In the genomic region with DNA sequence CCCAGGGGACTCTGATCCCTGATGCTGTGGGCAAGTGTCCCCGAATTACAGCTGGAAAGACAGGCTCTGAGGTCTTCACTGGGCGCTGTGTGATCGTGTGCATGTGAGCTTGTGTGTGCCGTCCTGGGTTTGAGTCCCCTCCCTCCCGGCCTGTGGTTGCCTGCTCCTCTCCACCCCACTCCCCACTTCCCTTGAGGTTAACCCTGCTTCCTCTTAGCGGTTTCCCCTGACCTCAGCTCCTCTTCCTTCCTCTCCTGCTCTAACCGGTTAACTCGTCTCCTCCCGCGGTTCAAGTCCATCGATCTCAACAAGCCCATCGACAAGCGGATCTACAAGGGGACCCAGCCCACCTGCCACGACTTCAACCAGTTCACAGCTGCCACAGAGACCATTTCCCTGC, we compare ENCODE assay signal across 8 mouse cellular contexts. TPM values are rescaled to one million over a fixed set of nuclear protein-coding genes. Genes with fewer than 3 reads are reported as not detected.
DNase-seq lines count a peak whose midpoint lies in the region; ATAC-seq and TF ChIP-seq lines count a peak whose summit lies in the region.

No protein-coding gene starts in this region.

- TF ChIP-seq CTCF in gastrocnemius, adult 2 months (IDR thresholded peaks at IDR 0.05): no peak

- H3K27ac ChIP-seq in gastrocnemius, adult 2 months: no peak overlapping the region
- no peak overlapping the region for H3K27ac ChIP-seq in embryonic facial prominence, embryonic 14.5 days (replicated peaks; ENCODE audit: low read depth, low read length)
- no peak overlapping the region for H3K27ac ChIP-seq in hindbrain, embryonic 15.5 days (replicated peaks)
- peak overlapping the region; percentile 22; the same call in 1 of the 2 replicates for H3K27ac ChIP-seq in macrophage
- no peak overlapping the region for H3K27ac ChIP-seq in stomach, embryonic 16.5 days (ENCODE audit: low read length)

- peaks cover 51% of the 10 kb centered on the region for H3K36me3 ChIP-seq in embryonic facial prominence, embryonic 14.5 days (ENCODE audit: control insufficient read depth, insufficient read depth, low read length)
- H3K36me3 ChIP-seq in hindbrain, embryonic 15.5 days: peaks cover 42% of the 10 kb centered on the region
- H3K36me3 ChIP-seq in macrophage (ENCODE audit: inconsistent target): no peaks in the 10 kb centered on the region
- H3K36me3 ChIP-seq in stomach, embryonic 16.5 days (ENCODE audit: control insufficient read depth, insufficient read depth, low read length): peaks cover 11% of the 10 kb centered on the region; the same call in 1 of the 2 replicates

- DNase-seq in gastrocnemius, adult 2 months: peak; percentile 26
- no peak for DNase-seq in gastrocnemius, adult 8-10 months (ENCODE audit: low spot score in 2 of 2)
- no peak for DNase-seq in embryonic facial prominence, embryonic 14.5 days (ENCODE audit: low spot score)
- no peak for DNase-seq in left cerebral cortex, adult 11 months (ENCODE audit: low spot score)
- no peak for DNase-seq in left cerebral cortex, postnatal 10 days (ENCODE audit: extremely low spot score in 1 of 2, low spot score in 2 of 2)

- ATAC-seq in embryonic facial prominence, embryonic 14.5 days (ENCODE audit: low read depth): no peak
- ATAC-seq in hindbrain, embryonic 15.5 days (ENCODE audit: low FRiP score, low read depth): no peak
- ATAC-seq in stomach, embryonic 16.5 days (ENCODE audit: insufficient read depth, low FRiP score): no peak

- H3K79me2 ChIP-seq in macrophage (ENCODE audit: inconsistent target): no peaks in the 10 kb centered on the region

- H3K9ac ChIP-seq in embryonic facial prominence, embryonic 14.5 days (ENCODE audit: low read depth, low read length): peak overlapping the region; percentile 91; the same call in 1 of the 2 replicates
- H3K9ac ChIP-seq in hindbrain, embryonic 15.5 days: no peak overlapping the region
- H3K9ac ChIP-seq in stomach, embryonic 16.5 days (ENCODE audit: low read length): peak overlapping the region; percentile 96; the same call in 1 of the 2 replicates

- intact Hi-C loops in gastrocnemius, adult 2 months (cut with DNase I): no loop called here
- intact Hi-C loops in left cerebral cortex, postnatal 10 days (cut with DNase I): no loop called here

- H3K4me3 ChIP-seq in gastrocnemius, adult 2 months: peak overlapping the region; percentile 82
- H3K4me3 ChIP-seq in embryonic facial prominence, embryonic 14.5 days (ENCODE audit: low read depth, low read length): peak overlapping the region; percentile 90
- peak overlapping the region; percentile 84 for H3K4me3 ChIP-seq in hindbrain, embryonic 15.5 days
- H3K4me3 ChIP-seq in macrophage (ENCODE audit: inconsistent target): peak overlapping the region; percentile 39; the same call in 1 of the 2 replicates
- peak overlapping the region; percentile 81 for H3K4me3 ChIP-seq in stomach, embryonic 16.5 days (replicated peaks; ENCODE audit: low read length)

- no peaks in the 10 kb centered on the region for H3K27me3 ChIP-seq in embryonic facial prominence, embryonic 14.5 days (replicated peaks; ENCODE audit: control insufficient read depth, insufficient read depth, low read length)
- H3K27me3 ChIP-seq in hindbrain, embryonic 15.5 days: no peaks in the 10 kb centered on the region
- H3K27me3 ChIP-seq in stomach, embryonic 16.5 days (ENCODE audit: control insufficient read depth, insufficient read depth, low read length): no peaks in the 10 kb centered on the region

- peaks cover 10% of the 10 kb centered on the region for H3K4me1 ChIP-seq in embryonic facial prominence, embryonic 14.5 days (ENCODE audit: control insufficient read depth, insufficient read depth, low read length)
- H3K4me1 ChIP-seq in hindbrain, embryonic 15.5 days (replicated peaks): peaks cover 22% of the 10 kb centered on the region
- H3K4me1 ChIP-seq in stomach, embryonic 16.5 days (ENCODE audit: control insufficient read depth, insufficient read depth, low read length): peaks cover 29% of the 10 kb centered on the region

- WGBS in embryonic facial prominence, embryonic 14.5 days: 70% methylated on average over 14 of the region's 14 CpGs
- 76% methylated on average over 14 of the region's 14 CpGs for WGBS in hindbrain, embryonic 15.5 days
- WGBS in macrophage (ENCODE audit: missing documents): under 1% methylated on average over 14 of the region's 14 CpGs
- WGBS in stomach, embryonic 16.5 days: 69% methylated on average over 14 of the region's 14 CpGs

- no peaks in the 10 kb centered on the region for H3K9me3 ChIP-seq in embryonic facial prominence, embryonic 14.5 days (ENCODE audit: control insufficient read depth, low read length)
- H3K9me3 ChIP-seq in hindbrain, embryonic 15.5 days: no peaks in the 10 kb centered on the region
- no peaks in the 10 kb centered on the region for H3K9me3 ChIP-seq in stomach, embryonic 16.5 days (replicated peaks; ENCODE audit: control insufficient read depth, low read length)

- H3K4me2 ChIP-seq in embryonic facial prominence, embryonic 14.5 days (ENCODE audit: low read depth, low read length): peak overlapping the region; percentile 87
- peak overlapping the region; percentile 82 for H3K4me2 ChIP-seq in hindbrain, embryonic 15.5 days
- peak overlapping the region; percentile 87 for H3K4me2 ChIP-seq in stomach, embryonic 16.5 days (ENCODE audit: low read depth, low read length)

RNA-seq across cellular contexts. Expression of a gene that starts 1.7 kb away (rescaled TPM):
- total RNA-seq in gastrocnemius, adult 2 months (2021): 10 to 100 TPM; 31.9 to 32.1 TPM
- 10 to 100 TPM; 34.9 to 41.8 (median 39.9) TPM for total RNA-seq in gastrocnemius, adult 8-10 months (2022)
- 20.2 and 22.6 TPM in 2 replicates for polyA plus RNA-seq in embryonic facial prominence, embryonic 14.5 days (2014; fragmentation: Nextera tagmentation; extraction: Ambion mirVana)
- polyA plus RNA-seq in hindbrain, embryonic 15.5 days (2015; fragmentation: Nextera tagmentation; extraction: Ambion mirVana): 36.2 and 42.5 TPM in 2 replicates
- 10 to 100 TPM in 2 of 26 experiments, 1 to 10 TPM in 18, under 1 TPM in 5, not detected in 1; 0.47 to 19.3 (median 2.4) TPM for total RNA-seq in macrophage (2018; cell fraction: chromatin; rRNA removed)
- total RNA-seq in macrophage (2018; cell fraction: cytosol; rRNA removed): 1 to 10 TPM in 13 of 26 experiments, under 1 TPM in 13; 0.22 to 5.2 (median 1.00) TPM
- total RNA-seq in macrophage (2018; cell fraction: nucleus; rRNA removed): 10 to 100 TPM in 2 of 26 experiments, 1 to 10 TPM in 13, under 1 TPM in 9, not detected in 2; 0.28 to 32.9 (median 2.3) TPM
- 0.19 to 12.9 TPM (median 0.32 TPM) in 3 replicates for polyA plus RNA-seq in macrophage (2018)
- 7.7 and 8.3 TPM in 2 replicates for polyA plus RNA-seq in stomach, embryonic 16.5 days (2015; fragmentation: Nextera tagmentation; extraction: Ambion mirVana)
- total RNA-seq in left cerebral cortex, postnatal 10 days (2021): 100 to 1,000 TPM; 155 to 157 TPM

RNA-seq across cellular contexts. Expression of a gene that starts 5.9 kb away (rescaled TPM):
- total RNA-seq in gastrocnemius, adult 2 months (2021): 100 to 1,000 TPM; 265 to 336 TPM
- total RNA-seq in gastrocnemius, adult 8-10 months (2022): 100 to 1,000 TPM; 235 to 255 (median 240) TPM
- 43.3 and 58.2 TPM in 2 replicates for polyA plus RNA-seq in embryonic facial prominence, embryonic 14.5 days (2014; fragmentation: Nextera tagmentation; extraction: Ambion mirVana)
- 10.5 and 10.9 TPM in 2 replicates for polyA plus RNA-seq in hindbrain, embryonic 15.5 days (2015; fragmentation: Nextera tagmentation; extraction: Ambion mirVana)
- 10 to 100 TPM in 9 of 26 experiments, 1 to 10 TPM in 15, under 1 TPM in 1, not detected in 1; 0.74 to 37.9 (median 6.5) TPM for total RNA-seq in macrophage (2018; cell fraction: chromatin; rRNA removed)
- 1 to 10 TPM in 8 of 26 experiments, under 1 TPM in 18; 0.14 to 2.9 (median 0.64) TPM for total RNA-seq in macrophage (2018; cell fraction: cytosol; rRNA removed)
- 100 to 1,000 TPM in 2 of 26 experiments, 1 to 10 TPM in 19, under 1 TPM in 3, not detected in 2; 0.40 to 110 (median 2.6) TPM for total RNA-seq in macrophage (2018; cell fraction: nucleus; rRNA removed)
- polyA plus RNA-seq in macrophage (2018): 0.66 to 30.4 TPM (median 0.95 TPM) in 3 replicates
- 84.7 and 98.1 TPM in 2 replicates for polyA plus RNA-seq in stomach, embryonic 16.5 days (2015; fragmentation: Nextera tagmentation; extraction: Ambion mirVana)
- 10 to 100 TPM; 30.2 to 31.5 TPM for total RNA-seq in left cerebral cortex, postnatal 10 days (2021)

RNA-seq across cellular contexts. Expression of a gene that starts 16.6 kb away (rescaled TPM):
- 1 to 10 TPM in 1 of 2 experiments, under 1 TPM in 1; 0.89 to 2.3 TPM for total RNA-seq in gastrocnemius, adult 2 months (2021)
- total RNA-seq in gastrocnemius, adult 8-10 months (2022): 1 to 10 TPM; 1.5 to 2.0 (median 1.7) TPM
- 13.4 and 16.3 TPM in 2 replicates for polyA plus RNA-seq in embryonic facial prominence, embryonic 14.5 days (2014; fragmentation: Nextera tagmentation; extraction: Ambion mirVana)
- 2.5 and 2.6 TPM in 2 replicates for polyA plus RNA-seq in hindbrain, embryonic 15.5 days (2015; fragmentation: Nextera tagmentation; extraction: Ambion mirVana)
- 1 to 10 TPM; 1.8 to 6.0 (median 3.2) TPM for total RNA-seq in macrophage (2018; cell fraction: chromatin; rRNA removed)
- under 1 TPM; 0.09 to 0.61 (median 0.27) TPM for total RNA-seq in macrophage (2018; cell fraction: cytosol; rRNA removed)
- 1 to 10 TPM in 25 of 26 experiments, under 1 TPM in 1; 0.69 to 4.2 (median 2.2) TPM for total RNA-seq in macrophage (2018; cell fraction: nucleus; rRNA removed)
- polyA plus RNA-seq in macrophage (2018): 0.22 to 0.68 TPM (median 0.24 TPM) in 3 replicates
- polyA plus RNA-seq in stomach, embryonic 16.5 days (2015; fragmentation: Nextera tagmentation; extraction: Ambion mirVana): 8.8 and 10.4 TPM in 2 replicates
- total RNA-seq in left cerebral cortex, postnatal 10 days (2021): 1 to 10 TPM; 1.5 to 1.9 TPM

RNA-seq across cellular contexts. Expression of a gene that starts 23.3 kb away (rescaled TPM):
- total RNA-seq in gastrocnemius, adult 2 months (2021): not detected
- not detected for total RNA-seq in gastrocnemius, adult 8-10 months (2022)
- polyA plus RNA-seq in embryonic facial prominence, embryonic 14.5 days (2014; fragmentation: Nextera tagmentation; extraction: Ambion mirVana): not detected in 2 replicates
- polyA plus RNA-seq in hindbrain, embryonic 15.5 days (2015; fragmentation: Nextera tagmentation; extraction: Ambion mirVana): 0.16 and 0.31 TPM in 2 replicates
- 1 to 10 TPM in 4 of 26 experiments, under 1 TPM in 6, not detected in 16; 0.48 to 1.5 (median 0.91) TPM for total RNA-seq in macrophage (2018; cell fraction: chromatin; rRNA removed)
- total RNA-seq in macrophage (2018; cell fraction: cytosol; rRNA removed): not detected
- 1 to 10 TPM in 1 of 26 experiments, under 1 TPM in 3, not detected in 22; 0.51 to 1.7 (median 0.75) TPM for total RNA-seq in macrophage (2018; cell fraction: nucleus; rRNA removed)
- not detected in 3 replicates for polyA plus RNA-seq in macrophage (2018)
- polyA plus RNA-seq in stomach, embryonic 16.5 days (2015; fragmentation: Nextera tagmentation; extraction: Ambion mirVana): not detected in 2 replicates
- total RNA-seq in left cerebral cortex, postnatal 10 days (2021): under 1 TPM; 0.22 to 0.41 TPM

RNA-seq across cellular contexts. Expression of a gene that starts 40.4 kb away (rescaled TPM):
- total RNA-seq in gastrocnemius, adult 2 months (2021): not detected
- not detected for total RNA-seq in gastrocnemius, adult 8-10 months (2022)
- polyA plus RNA-seq in embryonic facial prominence, embryonic 14.5 days (2014; fragmentation: Nextera tagmentation; extraction: Ambion mirVana): 1.7 and 2.6 TPM in 2 replicates
- polyA plus RNA-seq in hindbrain, embryonic 15.5 days (2015; fragmentation: Nextera tagmentation; extraction: Ambion mirVana): 6.9 and 8.1 TPM in 2 replicates
- under 1 TPM in 1 of 26 experiments, not detected in 25; 0.30 TPM for total RNA-seq in macrophage (2018; cell fraction: chromatin; rRNA removed)
- not detected for total RNA-seq in macrophage (2018; cell fraction: cytosol; rRNA removed)
- under 1 TPM in 1 of 26 experiments, not detected in 25; 0.12 TPM for total RNA-seq in macrophage (2018; cell fraction: nucleus; rRNA removed)
- polyA plus RNA-seq in macrophage (2018): not detected in 3 replicates
- 2.2 and 2.5 TPM in 2 replicates for polyA plus RNA-seq in stomach, embryonic 16.5 days (2015; fragmentation: Nextera tagmentation; extraction: Ambion mirVana)
- 1 to 10 TPM; 1.5 to 3.1 TPM for total RNA-seq in left cerebral cortex, postnatal 10 days (2021)

Comparison
In these comparisons a context has a peak if more than half of its experiments do, and no peak if none do; other contexts are left out.
1. H3K4me3 ChIP-seq: peak in every context shown above with its lines; median percentile 90 in embryonic facial prominence, embryonic 14.5 days; 84 in hindbrain, embryonic 15.5 days; 82 in gastrocnemius, adult 2 months; 81 in stomach, embryonic 16.5 days; 39 in macrophage.